Mouse (Mus musculus) gastrocnemius, adult 8-10 months (tissue): Measurements from ENCODE around the gene Krt26. TPM values are rescaled to one million over a fixed set of nuclear protein-coding genes. Genes with fewer than 3 reads are reported as not detected.

Source experiments
- DNase-seq, 2 experiments: peaks; one replicate each; pipeline ENCODE4 v3.0.0; 2022; ENCODE audit warnings: low spot score in 2 of 2
- total RNA-seq, 4 experiments: library from RNA; stranded (reverse); gene quantifications; 2 replicates each; pipeline ENCODE4 v1.2.4; 2022

Krt26 gene
- total RNA-seq, 4 experiments from 2014 or later = not detected

DNA sequence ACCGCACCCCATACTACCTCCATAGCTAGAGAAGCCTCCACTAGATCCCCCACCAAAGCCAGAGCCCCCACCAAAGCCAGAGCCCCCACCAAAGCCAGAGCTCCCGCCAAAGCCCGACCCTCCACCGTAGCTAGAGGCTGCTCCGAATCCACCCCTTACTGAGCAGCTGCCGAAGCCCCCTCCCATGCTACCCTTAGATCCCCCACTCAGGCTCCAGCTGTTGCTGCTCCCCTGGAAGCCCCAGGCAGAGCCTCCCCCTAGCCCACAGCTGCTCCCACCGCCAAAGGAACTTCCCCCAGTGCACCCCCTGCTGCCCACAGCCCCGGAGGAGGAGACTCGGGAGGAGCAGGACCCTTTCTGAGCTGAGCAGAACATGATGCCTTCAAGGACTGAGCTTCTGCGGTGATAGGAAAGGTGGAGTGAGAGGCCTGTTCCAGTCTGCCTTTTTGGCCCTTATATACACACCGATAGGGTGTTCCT, 52.9 kb downstream of the Krt26 start, which contains the start of gene Krt24:
TSS of gene Krt24 (minus strand) at position 430 of the 480 bp plus-strand sequence.
- DNase-seq = no peak

DNA sequence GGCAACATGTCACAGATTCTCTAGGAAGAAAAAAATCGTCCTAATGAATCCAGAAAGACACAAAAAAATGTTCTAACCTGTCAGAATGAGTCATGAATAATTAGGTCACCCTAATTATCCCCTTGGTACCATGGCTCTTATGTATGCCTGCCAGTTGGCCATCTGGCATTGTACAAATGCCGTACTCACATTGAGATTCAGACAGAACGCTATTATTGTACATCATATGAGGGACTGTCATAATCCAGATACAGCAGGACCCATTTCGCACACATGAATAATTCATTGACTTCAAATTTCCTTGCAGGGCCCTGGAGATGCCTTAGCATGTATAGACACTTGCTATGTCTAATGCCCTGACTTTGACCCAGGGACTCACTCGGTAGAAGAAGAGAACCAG, 53.8 kb downstream of the Krt26 start:
- DNase-seq = no peak

DNA sequence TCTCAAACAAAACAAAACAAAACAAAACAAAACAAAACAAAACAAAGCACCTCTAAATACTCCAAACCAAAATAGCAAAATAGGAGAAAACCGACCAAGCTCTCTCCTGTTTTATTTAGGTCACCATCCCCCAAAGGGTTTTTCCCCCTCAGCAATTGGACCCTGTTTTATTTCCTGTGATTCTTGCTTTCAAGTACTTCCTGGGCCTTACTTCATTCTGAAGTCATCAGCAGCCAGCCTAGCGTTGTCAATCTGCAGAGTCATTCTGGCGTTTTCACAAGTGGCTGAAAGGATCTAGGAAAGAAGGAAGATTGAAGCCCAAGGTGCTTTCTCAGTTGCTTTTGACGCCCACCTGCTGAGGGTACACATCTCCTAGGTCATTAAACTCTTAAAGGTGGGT, 54.4 kb downstream of the Krt26 start:
- DNase-seq = no peak

DNA sequence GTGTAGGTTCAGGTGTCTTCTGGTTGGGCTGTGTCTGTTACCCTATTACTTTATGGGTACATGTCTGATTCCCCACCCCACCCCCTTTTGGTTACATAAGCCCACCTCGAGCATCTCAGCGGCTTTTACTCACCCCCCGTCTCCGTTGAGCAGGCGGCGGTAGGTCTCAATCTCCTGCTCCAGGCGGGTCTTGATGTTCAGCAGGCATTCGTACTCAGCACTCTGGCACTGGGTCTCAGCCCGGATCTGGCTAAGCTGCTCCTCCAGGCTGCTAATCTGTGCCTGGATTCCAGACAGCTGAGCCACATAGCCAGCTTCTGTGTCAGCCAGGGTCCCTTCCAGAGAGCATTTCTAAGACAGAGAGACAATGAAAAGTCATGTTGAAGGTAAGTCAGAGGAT, 56.6 kb downstream of the Krt26 start:
- DNase-seq = no peak

DNA sequence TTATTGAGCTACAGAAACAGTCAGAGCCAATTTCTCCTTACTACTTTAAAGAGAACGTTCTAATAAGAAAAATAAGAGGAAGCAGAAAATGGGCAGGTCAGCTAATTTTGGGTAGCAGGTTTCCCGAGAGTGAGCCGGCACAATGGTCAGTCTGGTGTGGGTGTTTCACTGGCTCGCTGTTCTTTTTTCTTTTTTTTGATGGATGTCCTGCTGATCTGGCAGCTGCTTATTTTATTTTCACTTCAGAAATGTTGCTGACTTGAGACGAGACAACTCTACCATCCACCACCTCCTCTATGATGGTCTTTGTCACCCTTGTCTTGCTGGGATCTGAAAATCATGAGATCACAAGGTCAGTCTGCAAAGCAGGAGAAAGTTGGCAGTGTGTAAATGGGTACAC, 57.8 kb downstream of the Krt26 start:
- DNase-seq = no peak

Other genes with a start within 250 kb of the Krt26 start
- gene Tns4, start 248.7 kb downstream of the Krt26 start, total RNA-seq = not detected
- not detected for gene Ccr7, start 182.9 kb downstream of the Krt26 start, total RNA-seq
- gene Smarce1, start 106.9 kb downstream of the Krt26 start, total RNA-seq = 10 to 100 TPM; 20.8 to 29.7 (median 25.3) TPM
- 1 to 10 TPM; 1.7 to 3.0 (median 2.0) TPM for gene Krt222, start 93.9 kb downstream of the Krt26 start, total RNA-seq
- not detected for gene Krt24, start 52.7 kb downstream of the Krt26 start, total RNA-seq
- gene Krt25, start 15.0 kb downstream of the Krt26 start, total RNA-seq = not detected
- not detected for gene Krt27, start 13.1 kb upstream of the Krt26 start, total RNA-seq
- gene Krt28, start 36.9 kb upstream of the Krt26 start, total RNA-seq = not detected
- 1 to 10 TPM; 3.5 to 4.4 (median 3.8) TPM for gene Krt10, start 51.4 kb upstream of the Krt26 start, total RNA-seq
- under 1 TPM in 1 of 4 experiments, not detected in 3; 0.17 TPM for gene Krt12, start 84.3 kb upstream of the Krt26 start, total RNA-seq
- gene Krt20, start 100.2 kb upstream of the Krt26 start, total RNA-seq = under 1 TPM in 1 of 4 experiments, not detected in 3; 0.13 TPM
- not detected for gene Krt23, start 155.2 kb upstream of the Krt26 start, total RNA-seq
- not detected for gene Krt39, start 183.4 kb upstream of the Krt26 start, total RNA-seq
- gene Krt40, start 205.2 kb upstream of the Krt26 start, total RNA-seq = not detected
- gene Krtap3-3, start 212.9 kb upstream of the Krt26 start, total RNA-seq = not detected
- not detected for gene Krtap3-2, start 218.9 kb upstream of the Krt26 start, total RNA-seq
- gene Gm11939, start 221.5 kb upstream of the Krt26 start, total RNA-seq = not detected
- gene Krtap3-1, start 228.7 kb upstream of the Krt26 start, total RNA-seq = not detected
- gene Krtap1-5, start 243.1 kb upstream of the Krt26 start, total RNA-seq = not detected
- not detected for gene Krtap1-4, start 245.7 kb upstream of the Krt26 start, total RNA-seq